19 mouse cellular contexts compared by ENCODE assay signal in genomic region chr15:63651120-63651519, GRCm38 (mm10).
"Had no signal": no experiment of that assay in that cellular context is flagged by ENCODE, and none has a peak within 500 bp of the region (broad histone marks: within the 10 kb centered on the region; RNA-seq: fewer than 3 reads in every experiment).

No protein-coding gene starts in this region.

- H3K4me3 ChIP-seq: kidney, embryonic 15.5 days; left cerebral cortex, adult 2 months; liver, embryonic 13.5 days; midbrain, embryonic 12.5 days; neural tube, embryonic 12.5 days; neural tube, embryonic 15.5 days had no signal

- DNase-seq: kidney, postnatal 10 days; kidney, postnatal 36 days; layer of hippocampus, postnatal 36 days; liver, embryonic 13.5 days; lung, adult 2 months; lung, postnatal 14 days; lung, postnatal 4 days; right cerebral cortex, adult 18-20 months; right cerebral cortex, postnatal 14 days; right cerebral cortex, postnatal 4 days; thymus, adult 2 months; thymus, postnatal 14 days; thymus, postnatal 4 days had no signal

- H3K36me3 ChIP-seq: kidney, embryonic 15.5 days; liver, embryonic 13.5 days; midbrain, embryonic 12.5 days; neural tube, embryonic 12.5 days; neural tube, embryonic 15.5 days had no signal

- H3K4me2 ChIP-seq: kidney, embryonic 15.5 days; liver, embryonic 13.5 days; midbrain, embryonic 12.5 days; neural tube, embryonic 12.5 days; neural tube, embryonic 15.5 days had no signal

- H3K9ac ChIP-seq: kidney, embryonic 15.5 days; liver, embryonic 13.5 days; midbrain, embryonic 12.5 days; neural tube, embryonic 12.5 days; neural tube, embryonic 15.5 days had no signal

- H3K27ac ChIP-seq: kidney, embryonic 15.5 days; left cerebral cortex, adult 2 months; liver, embryonic 13.5 days; midbrain, embryonic 12.5 days; neural tube, embryonic 12.5 days; neural tube, embryonic 15.5 days; stomach, postnatal 0 days had no signal

- H3K9me3 ChIP-seq: kidney, embryonic 15.5 days; liver, embryonic 13.5 days; midbrain, embryonic 12.5 days; neural tube, embryonic 12.5 days; neural tube, embryonic 15.5 days had no signal

- H3K27me3 ChIP-seq: kidney, embryonic 15.5 days; liver, embryonic 13.5 days; neural tube, embryonic 12.5 days had no signal

- H3K4me1 ChIP-seq: midbrain, embryonic 12.5 days; neural tube, embryonic 12.5 days had no signal
